Mouse (Mus musculus): Measurements from ENCODE around the gene Lce1b. TPM values are rescaled to one million over a fixed set of nuclear protein-coding genes. Genes with fewer than 3 reads are reported as not detected.

Gene Lce1b
- polyA plus RNA-seq, 1 experiment from 2014 or later = not detected

DNA sequence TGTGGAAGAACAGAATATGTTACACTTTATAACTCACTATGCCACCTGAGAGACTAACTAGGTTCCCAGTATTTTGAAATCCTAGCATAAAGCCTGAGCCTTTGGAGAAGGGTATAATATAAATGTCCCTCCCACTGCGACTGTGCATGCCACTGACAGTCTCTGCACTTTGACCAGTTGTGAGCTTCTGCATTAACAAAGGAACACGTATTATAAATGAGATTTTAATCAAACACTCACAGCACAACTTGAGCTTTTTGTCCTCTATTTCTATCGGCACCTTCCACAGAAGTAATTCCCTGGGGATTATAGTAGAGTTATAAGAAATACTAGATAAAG, 18.1 kb downstream of the Lce1b start:
- Histone ChIP-seq H3K36me3 (ENCODE audit: control insufficient read depth, insufficient read depth, low read length) (no peaks in the 10 kb centered on the region), H3K4me2 (ENCODE audit: low read length) (no peak overlapping the region), H3K4me1 (replicated peaks; ENCODE audit: control insufficient read depth, insufficient read depth, low read length) (no peaks in the 10 kb centered on the region), H3K27me3 (replicated peaks; ENCODE audit: control insufficient read depth, insufficient read depth, low read length) (no peaks in the 10 kb centered on the region), H3K27ac (ENCODE audit: low read depth) (no peak overlapping the region), H3K9me3 (ENCODE audit: control insufficient read depth, low read length) (no peaks in the 10 kb centered on the region), H3K9ac (ENCODE audit: low read length) (no peak overlapping the region), H3K4me3 (ENCODE audit: low read depth, low read length) (no peak overlapping the region)
- DNase-seq (ENCODE audit: low spot score) = no peak
- no peak for ATAC-seq (replicated peaks; ENCODE audit: low FRiP score, low TSS enrichment, low read depth)
- WGBS = 77% methylated on average over 3 of the region's 3 CpGs

DNA sequence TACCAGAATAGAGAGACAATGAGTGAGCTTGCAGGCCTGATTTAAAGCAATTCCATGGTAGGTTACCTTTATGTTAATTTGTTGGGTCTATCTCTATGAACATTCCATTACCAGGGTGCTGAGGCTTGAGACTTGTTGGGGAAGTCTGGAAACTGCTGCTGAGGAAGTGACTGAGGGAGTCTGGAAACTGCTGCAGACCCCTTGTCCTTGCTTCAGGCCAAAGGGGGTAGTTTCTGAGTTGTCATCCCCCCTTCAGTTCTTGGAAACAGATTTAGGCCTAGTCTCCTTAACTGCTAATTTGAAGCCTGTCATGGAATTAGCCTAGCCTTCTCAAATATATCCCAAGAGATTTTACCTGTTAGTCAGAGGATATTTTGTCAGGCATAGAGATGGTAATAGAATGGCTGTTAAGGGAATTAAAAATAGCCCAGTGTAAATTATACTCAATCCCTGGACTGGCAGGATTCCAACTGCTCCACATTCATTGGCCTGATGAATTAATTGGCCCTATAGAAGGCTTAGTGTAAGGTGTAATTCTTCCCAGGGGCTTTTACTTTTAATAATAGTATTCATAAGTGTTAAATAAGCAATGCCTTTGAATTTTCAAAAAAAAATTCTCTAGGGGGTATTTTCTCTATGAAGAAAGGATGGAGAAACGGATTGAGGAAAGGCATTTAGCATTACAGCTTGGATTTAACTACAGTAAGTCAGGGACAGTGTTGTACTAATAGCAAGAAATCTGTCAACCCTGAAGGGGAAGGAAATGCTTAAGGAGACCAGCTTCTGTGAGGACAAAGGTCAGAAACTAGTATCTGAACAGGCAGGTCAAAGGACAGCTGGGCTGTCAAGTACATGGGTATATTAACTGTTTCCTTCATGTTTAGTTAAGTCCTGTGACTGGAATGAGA, 18.7 kb downstream of the Lce1b start:
- Histone ChIP-seq H3K4me2 (ENCODE audit: low read length) (no peak overlapping the region), H3K9me3 (ENCODE audit: control insufficient read depth, low read length) (no peaks in the 10 kb centered on the region), H3K4me1 (replicated peaks; ENCODE audit: control insufficient read depth, insufficient read depth, low read length) (no peaks in the 10 kb centered on the region), H3K9ac (ENCODE audit: low read length) (no peak overlapping the region), H3K4me3 (ENCODE audit: low read depth, low read length) (no peak overlapping the region), H3K27ac (ENCODE audit: low read depth) (no peak overlapping the region), H3K27me3 (replicated peaks; ENCODE audit: control insufficient read depth, insufficient read depth, low read length) (no peaks in the 10 kb centered on the region), H3K36me3 (ENCODE audit: control insufficient read depth, insufficient read depth, low read length) (no peaks in the 10 kb centered on the region)
- DNase-seq (ENCODE audit: low spot score) = no peak
- ATAC-seq (replicated peaks; ENCODE audit: low FRiP score, low TSS enrichment, low read depth) = no peak
- WGBS = 58% methylated on average over 1 of the region's 1 CpGs

DNA sequence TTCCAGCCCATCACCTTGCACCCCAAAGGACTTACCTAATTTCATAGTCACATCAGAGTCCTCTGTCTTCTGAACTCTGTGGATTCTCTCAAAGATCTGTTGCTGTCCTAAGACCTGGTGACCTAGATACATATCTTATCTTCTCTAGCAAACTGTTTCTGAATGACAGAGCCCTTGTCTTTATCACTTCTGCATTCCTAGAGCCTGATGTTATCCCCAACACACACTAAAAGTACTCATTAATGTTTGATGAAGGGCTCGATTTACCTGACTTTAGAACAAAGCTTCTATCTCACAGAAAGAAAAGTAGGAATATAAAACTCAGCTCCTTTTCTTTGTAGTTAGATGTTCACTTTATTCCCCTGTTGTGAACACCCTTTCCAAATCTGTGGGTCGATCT, 35.2 kb downstream of the Lce1b start, which contains the start of gene Lce6a:
Lce6a (minus strand) TSS at position 101 of the 400 bp plus-strand sequence.
- Histone ChIP-seq H3K27me3 (replicated peaks; ENCODE audit: control insufficient read depth, insufficient read depth, low read length) (no peaks in the 10 kb centered on the region), H3K4me3 (ENCODE audit: low read depth, low read length) (no peak within 1 kb of the TSS), H3K4me1 (replicated peaks; ENCODE audit: control insufficient read depth, insufficient read depth, low read length) (no peaks in the 10 kb centered on the region), H3K36me3 (ENCODE audit: control insufficient read depth, insufficient read depth, low read length) (no peaks in the 10 kb centered on the region), H3K9me3 (ENCODE audit: control insufficient read depth, low read length) (no peaks in the 10 kb centered on the region), H3K9ac (ENCODE audit: low read length) (no peak within 1 kb of the TSS), H3K4me2 (ENCODE audit: low read length) (no peak within 1 kb of the TSS), H3K27ac (ENCODE audit: low read depth) (no peak within 1 kb of the TSS)
- WGBS = 60% methylated on average over 2 of the region's 2 CpGs
- no peak for ATAC-seq (replicated peaks; ENCODE audit: low FRiP score, low TSS enrichment, low read depth)
- no peak for DNase-seq (ENCODE audit: low spot score)

DNA sequence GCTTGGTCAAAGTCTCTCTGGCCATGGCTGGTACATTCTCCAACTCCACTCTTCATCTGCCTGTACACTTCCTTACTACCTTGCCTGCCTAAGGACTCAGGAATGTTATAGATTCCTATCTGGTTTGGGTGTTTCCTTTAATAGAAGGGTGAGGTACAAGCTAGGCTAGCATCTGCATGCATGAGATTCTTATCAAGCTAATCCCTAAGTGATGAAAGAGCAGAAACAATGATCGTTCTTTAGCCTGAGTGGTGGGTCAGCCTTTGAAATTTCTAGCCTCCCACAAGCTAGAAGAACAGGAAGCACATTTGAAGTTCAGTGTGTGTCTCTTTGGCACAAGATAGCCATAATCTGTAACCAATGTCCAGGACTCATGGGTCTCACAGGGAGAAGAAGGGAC, 46.9 kb downstream of the Lce1b start:
- Histone ChIP-seq H3K4me3 (ENCODE audit: low read depth, low read length) (no peak overlapping the region), H3K27ac (ENCODE audit: low read depth) (no peak overlapping the region), H3K9ac (ENCODE audit: low read length) (no peak overlapping the region), H3K9me3 (ENCODE audit: control insufficient read depth, low read length) (no peaks in the 10 kb centered on the region), H3K4me2 (ENCODE audit: low read length) (no peak overlapping the region), H3K27me3 (replicated peaks; ENCODE audit: control insufficient read depth, insufficient read depth, low read length) (no peaks in the 10 kb centered on the region), H3K4me1 (replicated peaks; ENCODE audit: control insufficient read depth, insufficient read depth, low read length) (no peaks in the 10 kb centered on the region), H3K36me3 (ENCODE audit: control insufficient read depth, insufficient read depth, low read length) (no peaks in the 10 kb centered on the region)
- ATAC-seq (replicated peaks; ENCODE audit: low FRiP score, low TSS enrichment, low read depth) (no peak), DNase-seq (ENCODE audit: low spot score) (no peak)
- 35% methylated on average over 1 of the region's 1 CpGs for WGBS

DNA sequence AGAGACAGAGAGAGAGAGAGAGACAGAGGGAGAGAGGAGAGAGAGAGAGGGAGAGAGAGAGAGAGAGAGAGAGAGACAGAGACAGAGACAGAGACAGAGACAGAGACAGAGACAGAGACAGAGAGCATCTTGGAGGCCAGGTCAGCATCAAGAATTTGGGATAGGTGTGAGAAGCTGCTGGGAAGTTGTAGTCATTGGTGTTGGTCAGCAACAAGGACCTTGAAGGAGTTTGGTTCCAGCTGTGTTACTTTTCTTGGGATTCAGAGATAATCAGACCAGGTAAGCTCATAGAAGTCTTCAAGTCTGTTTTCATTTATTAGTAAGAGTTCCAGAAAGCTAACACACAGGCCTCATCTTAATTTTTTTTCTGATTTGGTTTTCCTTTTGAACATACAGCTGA, 49.3 kb downstream of the Lce1b start, which contains the start of gene 2210017I01Rik:
2210017I01Rik (minus strand) TSS at position 101 of the 400 bp plus-strand sequence.
- H3K27ac ChIP-seq (ENCODE audit: low read depth) = no peak within 1 kb of the TSS

More for the DNA sequence above, 49.3 kb downstream of the Lce1b start, which contains the start of gene 2210017I01Rik:
- Histone ChIP-seq H3K4me2 (ENCODE audit: low read length) (no peak within 1 kb of the TSS), H3K27me3 (replicated peaks; ENCODE audit: control insufficient read depth, insufficient read depth, low read length) (no peaks in the 10 kb centered on the region), H3K36me3 (ENCODE audit: control insufficient read depth, insufficient read depth, low read length) (no peaks in the 10 kb centered on the region), H3K4me3 (ENCODE audit: low read depth, low read length) (no peak within 1 kb of the TSS), H3K4me1 (replicated peaks; ENCODE audit: control insufficient read depth, insufficient read depth, low read length) (no peaks in the 10 kb centered on the region), H3K9me3 (ENCODE audit: control insufficient read depth, low read length) (no peaks in the 10 kb centered on the region), H3K9ac (ENCODE audit: low read length) (no peak within 1 kb of the TSS)
- DNase-seq (ENCODE audit: low spot score) (no peak), ATAC-seq (replicated peaks; ENCODE audit: low FRiP score, low TSS enrichment, low read depth) (no peak)

Other genes starting within 250 kb of the Lce1b start
- gene Sprr2i, start 248.9 kb downstream of the Lce1b start, polyA plus RNA-seq (2014; fragmentation: Nextera tagmentation; extraction: Ambion mirVana) = not detected in 2 replicates
- gene Sprr2j-ps, start 238.8 kb downstream of the Lce1b start, polyA plus RNA-seq (2014; fragmentation: Nextera tagmentation; extraction: Ambion mirVana) = not detected in 2 replicates
- gene Gm9774, start 227.5 kb downstream of the Lce1b start, polyA plus RNA-seq (2014; fragmentation: Nextera tagmentation; extraction: Ambion mirVana) = 3.7 and 5.1 TPM in 2 replicates
- 0.30 and 0.31 TPM in 2 replicates for gene Sprr2k, start 224.3 kb downstream of the Lce1b start, polyA plus RNA-seq (2014; fragmentation: Nextera tagmentation; extraction: Ambion mirVana)
- not detected in 2 replicates for gene Sprr1b, start 218.1 kb downstream of the Lce1b start, polyA plus RNA-seq (2014; fragmentation: Nextera tagmentation; extraction: Ambion mirVana)
- not detected in 2 replicates for gene Sprr3, start 198.2 kb downstream of the Lce1b start, polyA plus RNA-seq (2014; fragmentation: Nextera tagmentation; extraction: Ambion mirVana)
- 1.0 and 1.5 TPM in 2 replicates for gene Sprr1a, start 171.0 kb downstream of the Lce1b start, polyA plus RNA-seq (2014; fragmentation: Nextera tagmentation; extraction: Ambion mirVana)
- not detected in 2 replicates for gene Sprr4, start 156.4 kb downstream of the Lce1b start, polyA plus RNA-seq (2014; fragmentation: Nextera tagmentation; extraction: Ambion mirVana)
- gene 2310046K23Rik, start 122.4 kb downstream of the Lce1b start, polyA plus RNA-seq (2014; fragmentation: Nextera tagmentation; extraction: Ambion mirVana) = not detected in 2 replicates
- gene Ivl, start 83.2 kb downstream of the Lce1b start, polyA plus RNA-seq (2014; fragmentation: Nextera tagmentation; extraction: Ambion mirVana) = 0.27 TPM in 1 of 2 replicates, not detected in the other
- gene Smcp, start 67.9 kb downstream of the Lce1b start, polyA plus RNA-seq (2014; fragmentation: Nextera tagmentation; extraction: Ambion mirVana) = not detected in 2 replicates
- not detected in 2 replicates for gene 2210017I01Rik, start 49.4 kb downstream of the Lce1b start, polyA plus RNA-seq (2014; fragmentation: Nextera tagmentation; extraction: Ambion mirVana)
- gene Lce6a, start 35.3 kb downstream of the Lce1b start, polyA plus RNA-seq (2014; fragmentation: Nextera tagmentation; extraction: Ambion mirVana) = not detected in 2 replicates
- not detected in 2 replicates for gene Lce1a1, start 8.6 kb downstream of the Lce1b start, polyA plus RNA-seq (2014; fragmentation: Nextera tagmentation; extraction: Ambion mirVana)
- gene Lce1a2, start 13.4 kb upstream of the Lce1b start, polyA plus RNA-seq (2014; fragmentation: Nextera tagmentation; extraction: Ambion mirVana) = not detected in 2 replicates
- not detected in 2 replicates for gene Lce1c, start 22.3 kb upstream of the Lce1b start, polyA plus RNA-seq (2014; fragmentation: Nextera tagmentation; extraction: Ambion mirVana)
- not detected in 2 replicates for gene Lce1d, start 30.3 kb upstream of the Lce1b start, polyA plus RNA-seq (2014; fragmentation: Nextera tagmentation; extraction: Ambion mirVana)
- not detected in 2 replicates for gene Lce1e, start 52.1 kb upstream of the Lce1b start, polyA plus RNA-seq (2014; fragmentation: Nextera tagmentation; extraction: Ambion mirVana)
- not detected in 2 replicates for gene Lce1f, start 63.4 kb upstream of the Lce1b start, polyA plus RNA-seq (2014; fragmentation: Nextera tagmentation; extraction: Ambion mirVana)
- gene Gm38119, start 82.2 kb upstream of the Lce1b start, polyA plus RNA-seq (2014; fragmentation: Nextera tagmentation; extraction: Ambion mirVana) = not detected in 2 replicates
- gene Lce1g, start 95.4 kb upstream of the Lce1b start, polyA plus RNA-seq (2014; fragmentation: Nextera tagmentation; extraction: Ambion mirVana) = not detected in 2 replicates
- not detected in 2 replicates for gene Lce1h, start 108.1 kb upstream of the Lce1b start, polyA plus RNA-seq (2014; fragmentation: Nextera tagmentation; extraction: Ambion mirVana)
- gene Lce1i, start 122.0 kb upstream of the Lce1b start, polyA plus RNA-seq (2014; fragmentation: Nextera tagmentation; extraction: Ambion mirVana) = not detected in 2 replicates
- not detected in 2 replicates for gene Lce1j, start 133.6 kb upstream of the Lce1b start, polyA plus RNA-seq (2014; fragmentation: Nextera tagmentation; extraction: Ambion mirVana)
- gene Lce1k, start 151.0 kb upstream of the Lce1b start, polyA plus RNA-seq (2014; fragmentation: Nextera tagmentation; extraction: Ambion mirVana) = not detected in 2 replicates
- gene Kprp, start 170.3 kb upstream of the Lce1b start, polyA plus RNA-seq (2014; fragmentation: Nextera tagmentation; extraction: Ambion mirVana) = not detected in 2 replicates
- gene Lce1l, start 194.4 kb upstream of the Lce1b start, polyA plus RNA-seq (2014; fragmentation: Nextera tagmentation; extraction: Ambion mirVana) = not detected in 2 replicates
- not detected in 2 replicates for gene 2310050C09Rik, start 213.3 kb upstream of the Lce1b start, polyA plus RNA-seq (2014; fragmentation: Nextera tagmentation; extraction: Ambion mirVana)

Data from intestine, embryonic 14.5 days (tissue).